Mouse (Mus musculus) CD4-positive, CD25-positive, alpha-beta regulatory T cell, adult 4 months (primary cell): ENCODE measurements at regions not wholly inside any gene's neighbourhood (a gene's known extent, or its start where the extent isn't known, plus 50 kb on each side); places are given as distances from the start of the nearest gene placed in this dataset.

Experiments used
- ATAC-seq: one replicate; pipeline ENCODE4 v1.8.0; 2017

GRCm38 (mm10) chr3:52158788-52159260, 53.9 kb upstream of the Maml3 start:
- no peak for ATAC-seq

DNA sequence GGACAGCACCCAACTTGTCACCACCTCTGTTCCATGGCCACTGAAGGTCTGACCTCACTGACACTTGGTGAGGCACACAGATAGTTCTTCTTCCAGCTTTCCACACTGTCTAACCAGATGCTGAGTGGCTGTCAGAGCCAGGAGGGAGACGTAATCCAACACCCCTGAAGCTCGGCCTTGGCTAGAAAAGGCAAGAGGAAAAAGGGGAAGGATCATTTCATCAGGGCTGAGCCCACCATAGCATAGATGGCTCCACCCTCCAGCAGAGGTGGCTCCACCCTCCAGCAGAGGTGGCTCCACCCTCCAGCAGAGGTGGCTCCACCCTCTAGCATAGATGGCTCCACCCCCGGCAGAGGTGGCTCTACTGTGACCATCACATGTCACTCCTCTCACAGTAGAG, 56.8 kb upstream of the Maml3 start:
- ATAC-seq: no peak

DNA sequence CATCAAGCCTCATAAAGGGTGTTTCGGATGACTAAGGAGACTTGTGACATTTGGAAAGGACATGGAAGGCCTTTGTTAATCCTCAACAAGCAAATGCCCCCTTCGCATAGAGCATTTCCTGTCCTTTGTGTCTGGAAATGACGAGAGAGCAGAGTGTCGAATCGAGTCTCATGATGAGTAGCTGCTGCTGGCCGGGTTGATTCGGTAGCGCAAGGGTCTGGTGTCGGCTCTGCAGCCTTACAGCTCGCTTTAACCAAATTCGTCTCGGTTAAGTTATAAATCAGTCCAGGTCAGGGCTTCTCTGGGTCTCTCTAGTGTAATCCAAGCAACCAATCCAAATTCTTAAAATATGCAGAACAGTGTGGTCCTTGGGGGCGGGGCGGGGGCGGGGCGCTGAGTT, 59.1 kb upstream of the Maml3 start:
- no peak for ATAC-seq

- ATAC-seq: no peak
Observed at GRCm38 (mm10) chr3:52167420-52167819, 62.5 kb upstream of the Maml3 start.

- peak; percentile 64 for ATAC-seq
Observed at GRCm38 (mm10) chr3:52170847-52171246, 66.0 kb upstream of the Maml3 start.

- peak; percentile 71 for ATAC-seq
Observed at GRCm38 (mm10) chr3:52171303-52171702, 66.4 kb upstream of the Maml3 start.

GRCm38 (mm10) chr3:52173490-52173889, 68.6 kb upstream of the Maml3 start:
- no peak for ATAC-seq

DNA sequence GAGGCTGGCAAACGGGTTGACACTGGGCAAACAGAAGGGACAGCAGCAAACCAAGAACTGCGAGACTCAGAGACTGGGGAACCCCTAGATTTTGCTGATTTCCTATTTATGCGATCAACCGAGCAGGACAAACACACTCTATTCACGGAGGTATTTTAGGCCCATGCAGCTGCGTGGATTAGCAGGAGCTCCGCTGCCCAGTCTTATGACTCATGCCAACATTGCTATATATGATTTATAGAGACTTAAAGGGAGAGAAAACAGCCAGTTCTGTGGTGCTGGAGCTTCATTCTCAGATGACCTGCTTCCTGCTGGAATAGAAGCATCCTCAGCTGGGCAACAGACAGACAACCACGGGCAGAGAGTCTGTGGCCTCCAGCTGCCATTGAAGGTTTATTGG, 71.2 kb upstream of the Maml3 start:
- no peak for ATAC-seq

DNA sequence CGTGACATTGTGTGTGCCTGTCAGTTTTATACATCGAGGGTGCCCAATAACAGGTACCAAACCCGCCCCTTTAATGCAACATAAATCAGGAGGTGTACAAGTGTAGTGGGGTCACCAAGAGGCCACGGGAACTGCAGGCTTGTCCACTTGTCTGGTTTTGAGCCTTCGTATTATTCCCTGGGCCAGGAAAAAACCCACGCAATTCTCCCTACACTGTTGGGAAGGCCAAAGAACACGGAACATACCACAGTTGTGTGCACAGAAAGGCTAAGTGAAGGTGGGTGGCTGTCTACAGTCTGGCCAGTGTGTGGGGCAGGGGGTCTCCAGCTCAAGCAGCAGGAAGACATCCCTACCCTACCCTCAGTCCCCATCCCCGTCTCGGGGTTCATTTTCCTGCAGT, 74.0 kb upstream of the Maml3 start:
- ATAC-seq: no peak

- peak; percentile 37 for ATAC-seq
Observed at GRCm38 (mm10) chr3:52179686-52180085, 74.8 kb upstream of the Maml3 start.

DNA sequence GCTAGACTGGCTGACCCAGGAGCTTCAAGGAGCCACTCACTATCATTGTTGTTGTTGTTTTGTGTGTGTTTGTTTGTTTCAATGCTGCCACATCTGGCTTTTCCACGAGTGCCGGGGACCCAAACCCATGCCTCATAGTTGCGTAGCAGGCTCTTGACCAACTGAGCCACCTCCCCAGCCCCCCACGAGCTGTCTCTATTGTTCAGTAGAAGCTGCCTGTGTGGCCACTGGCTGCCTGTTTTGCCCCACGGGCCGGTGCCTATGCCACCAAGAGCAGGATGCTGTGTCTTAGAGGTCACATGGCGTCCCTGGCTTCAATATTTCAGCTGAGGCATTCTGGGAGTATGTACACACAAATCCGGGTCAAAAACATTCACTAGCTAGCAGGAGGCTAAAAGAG, 75.4 kb upstream of the Maml3 start:
- ATAC-seq: no peak

GRCm38 (mm10) chr3:52180785-52181184, 75.9 kb upstream of the Maml3 start:
- no peak for ATAC-seq

DNA sequence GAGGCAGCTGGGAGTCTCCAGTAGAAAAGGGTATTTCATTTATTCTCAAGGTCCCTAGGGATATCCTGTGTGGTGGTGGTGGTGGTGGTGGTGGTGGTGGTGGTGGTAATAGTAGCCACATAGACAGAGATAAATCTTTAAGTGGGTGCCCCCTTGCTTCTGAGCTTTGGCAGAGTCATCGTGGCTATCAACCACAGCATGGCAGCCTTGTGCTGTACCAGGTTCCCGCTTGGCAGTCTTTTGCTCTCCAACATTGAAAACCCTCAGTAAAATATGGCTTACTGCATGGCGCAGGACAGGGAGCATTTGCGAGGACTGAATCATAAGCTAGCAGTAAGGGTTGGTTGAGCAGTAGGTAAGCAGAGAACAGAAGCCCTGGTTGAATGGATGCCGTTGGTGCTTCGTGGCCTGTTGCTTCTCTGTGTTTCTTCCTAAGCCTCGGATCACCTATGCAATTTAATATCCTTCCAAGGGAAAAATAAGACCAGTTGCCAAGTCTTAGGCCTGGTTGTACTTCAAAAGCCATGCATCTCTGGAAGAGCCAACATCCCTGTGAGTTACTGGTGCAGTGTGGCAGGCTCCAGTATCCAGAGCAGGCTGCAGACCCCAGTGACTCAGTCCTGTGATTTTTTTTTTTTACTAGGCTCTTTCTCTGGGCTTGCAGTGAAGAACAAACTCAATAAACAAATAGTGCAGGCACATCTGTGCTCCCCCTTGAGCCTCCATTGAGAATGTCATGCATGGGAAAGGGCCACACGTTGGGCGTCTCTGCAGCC, 76.6 kb upstream of the Maml3 start:
- no peak for ATAC-seq

DNA sequence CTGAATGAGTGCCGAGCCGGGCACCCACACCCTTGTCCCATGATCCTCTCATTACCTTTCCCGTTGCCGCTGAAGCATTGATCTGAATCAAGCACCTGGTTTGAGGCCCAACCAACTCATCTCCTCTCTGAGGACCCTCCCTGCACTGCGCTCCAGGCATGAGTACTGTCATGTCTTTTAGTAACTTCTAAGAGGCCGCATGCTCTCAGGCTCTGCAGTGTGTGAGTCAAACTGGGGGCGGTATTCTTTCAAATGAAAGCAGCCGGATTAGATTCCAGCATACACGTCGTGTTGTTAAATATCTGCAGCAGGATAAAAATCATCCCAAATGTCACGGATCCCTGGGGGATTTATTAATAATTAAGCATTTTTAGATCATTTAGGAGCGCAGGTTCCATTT, 79.4 kb upstream of the Maml3 start:
- no peak for ATAC-seq

GRCm38 (mm10) chr3:52185351-52185750, 80.5 kb upstream of the Maml3 start:
- no peak for ATAC-seq

GRCm38 (mm10) chr3:52187401-52187801, 80.7 kb upstream of the Foxo1 start:
- no peak for ATAC-seq

GRCm38 (mm10) chr3:52188303-52188702, 79.8 kb upstream of the Foxo1 start:
- no peak for ATAC-seq

DNA sequence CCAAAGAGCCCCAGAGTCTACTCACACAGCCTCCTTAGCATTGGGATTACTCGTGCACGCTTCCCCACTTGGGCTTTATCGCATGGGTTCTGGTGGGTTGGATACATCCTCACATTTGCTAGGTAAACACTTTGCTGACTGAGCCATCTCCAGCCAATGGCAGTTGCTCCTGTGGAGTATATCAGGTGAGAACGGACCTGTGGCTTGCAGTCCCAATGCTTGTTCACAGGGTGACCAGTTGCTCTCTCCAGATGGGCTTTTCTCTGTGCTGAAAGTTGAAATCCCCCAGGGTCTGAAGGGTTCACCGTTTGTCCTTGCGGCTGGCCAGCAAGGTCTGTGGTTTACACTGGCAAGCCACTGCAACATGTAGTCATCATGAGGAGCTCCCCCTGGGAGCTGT, 79.1 kb upstream of the Foxo1 start:
- no peak for ATAC-seq

DNA sequence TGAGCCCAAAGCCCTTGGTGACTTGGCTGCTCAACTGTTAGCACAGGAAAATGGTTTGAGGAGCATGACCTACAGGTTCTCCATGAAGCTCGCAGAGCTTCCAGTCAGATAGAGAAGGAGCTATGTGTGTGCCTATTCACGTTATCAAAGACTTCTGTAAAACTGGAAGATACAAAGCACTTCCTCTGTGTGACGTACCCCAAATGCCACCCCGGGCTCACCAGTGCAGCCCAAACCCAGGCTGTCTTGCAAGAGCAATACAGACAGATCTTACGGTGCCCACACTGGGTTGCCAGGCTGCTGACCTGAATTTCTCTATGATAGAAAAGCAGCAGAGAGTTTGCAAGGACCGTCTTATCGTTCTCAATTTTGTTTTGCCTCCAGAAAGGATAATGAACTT, 78.1 kb upstream of the Foxo1 start:
- ATAC-seq: no peak

DNA sequence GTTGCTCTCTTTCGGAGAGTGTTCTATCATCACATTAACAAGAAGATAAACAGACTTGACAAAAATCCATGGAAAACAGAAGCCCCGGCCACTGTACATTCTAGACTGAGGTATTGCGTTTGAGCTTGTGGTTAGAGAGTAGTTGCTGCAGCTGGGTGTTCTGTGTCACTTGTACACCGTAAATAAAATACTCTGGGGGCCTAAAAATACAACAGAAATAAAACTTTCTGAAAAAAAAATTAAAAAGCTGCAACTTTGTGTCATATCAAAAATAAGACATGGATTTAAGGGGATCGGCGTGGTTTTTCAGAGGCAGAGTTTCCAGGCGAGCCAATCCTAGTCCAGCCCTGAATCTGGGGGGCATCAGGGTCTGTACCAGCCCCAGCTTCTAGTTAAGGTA, 75.1 kb upstream of the Foxo1 start:
- no peak for ATAC-seq

GRCm38 (mm10) chr3:52194216-52194615, 73.9 kb upstream of the Foxo1 start:
- ATAC-seq: no peak

GRCm38 (mm10) chr3:52195486-52195885, 72.7 kb upstream of the Foxo1 start:
- ATAC-seq: no peak

- no peak for ATAC-seq
Observed at GRCm38 (mm10) chr3:52196047-52196935, 71.8 kb upstream of the Foxo1 start.

- ATAC-seq: no peak
Observed at GRCm38 (mm10) chr3:52196936-52197246, 71.2 kb upstream of the Foxo1 start.
